Mouse (Mus musculus): Measurements from ENCODE around the gene Cyp2d9. TPM values are rescaled to one million over a fixed set of nuclear protein-coding genes. Genes with fewer than 3 reads are reported as not detected.
"Not testable (repeated sequence)": the region's sequence is repeated elsewhere in the genome, so short reads cannot be mapped to it uniquely, and the experiment has no call there.

Cyp2d9 gene
- not detected for polyA plus RNA-seq (2017; shearing (Covaris generic))

GRCm38 (mm10) chr15:82433137-82433536 is at the start of gene Cyp2d9:
Cyp2d9 (plus strand) TSS chr15:82433437.
- no peak for ATAC-seq

- ATAC-seq = no peak
Measured at GRCm38 (mm10) chr15:82385729-82386128, 47.5 kb upstream of the Cyp2d9 start.

GRCm38 (mm10) chr15:82389916-82390315 is 43.3 kb upstream of the Cyp2d9 start:
- not testable (repeated sequence) for ATAC-seq

DNA sequence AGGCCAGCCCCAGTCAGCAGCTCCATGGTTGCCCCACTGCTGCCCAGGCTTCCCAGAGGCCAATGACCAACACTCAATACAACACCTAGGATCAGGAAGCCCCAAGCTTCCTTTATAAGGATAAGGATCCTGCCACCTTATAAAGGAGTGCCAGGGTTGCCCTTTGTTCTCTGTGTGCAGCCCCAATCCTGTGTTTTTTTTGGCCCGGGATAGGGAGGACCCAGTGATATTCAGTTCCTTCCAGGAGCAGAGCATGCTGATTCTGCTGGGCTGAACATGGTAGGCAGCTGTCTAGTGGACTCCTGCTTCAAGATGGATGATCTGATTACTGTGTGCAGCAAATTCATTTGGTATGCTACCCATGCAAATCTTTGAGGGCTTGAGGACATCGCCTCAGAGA is 39.3 kb upstream of the Cyp2d9 start, which contains the start of gene Cyp2d11:
Gene Cyp2d11 (minus strand): TSS at position 101 of the 400 bp plus-strand sequence.
- ATAC-seq = not testable (repeated sequence)

DNA sequence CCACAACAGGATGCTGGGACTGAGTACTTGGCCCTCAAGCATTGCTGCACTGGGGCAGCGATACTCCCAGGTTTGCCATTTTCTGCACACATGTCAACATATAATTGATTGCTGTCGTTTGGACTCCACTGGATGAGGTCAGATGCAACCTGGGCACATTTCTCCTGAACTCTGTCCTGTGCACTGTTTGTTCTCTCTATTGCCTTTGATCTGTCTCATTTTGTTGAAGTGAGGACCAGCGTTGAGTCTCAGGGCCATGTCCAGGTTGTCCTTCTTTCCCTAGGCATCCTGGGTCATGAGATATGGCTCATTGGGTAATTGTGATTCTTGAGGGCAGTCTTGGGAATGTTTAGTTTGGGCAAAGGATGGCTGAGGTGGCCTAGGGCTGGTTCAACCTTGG is 37.3 kb upstream of the Cyp2d9 start:
- not testable (repeated sequence) for ATAC-seq

DNA sequence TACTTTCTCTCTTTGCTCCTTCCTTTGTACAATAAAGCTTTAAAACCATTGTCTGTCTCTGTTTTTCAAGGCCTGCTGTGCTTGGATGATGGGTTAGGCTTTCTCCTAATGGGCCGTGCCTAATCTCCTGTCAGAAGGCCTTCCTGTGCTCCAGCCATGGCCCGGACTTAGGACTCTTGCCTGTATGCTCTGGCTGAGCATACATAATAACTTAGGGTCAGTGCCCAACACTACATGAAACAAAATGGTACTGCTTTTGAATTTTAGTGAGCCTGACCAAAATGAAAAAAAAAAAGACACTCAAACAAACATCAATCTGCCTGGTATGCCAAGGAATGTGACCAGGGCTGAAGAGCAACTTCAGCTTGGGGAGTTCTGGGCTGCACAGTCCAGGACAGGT is 31.7 kb upstream of the Cyp2d9 start:
- ATAC-seq = no peak

DNA sequence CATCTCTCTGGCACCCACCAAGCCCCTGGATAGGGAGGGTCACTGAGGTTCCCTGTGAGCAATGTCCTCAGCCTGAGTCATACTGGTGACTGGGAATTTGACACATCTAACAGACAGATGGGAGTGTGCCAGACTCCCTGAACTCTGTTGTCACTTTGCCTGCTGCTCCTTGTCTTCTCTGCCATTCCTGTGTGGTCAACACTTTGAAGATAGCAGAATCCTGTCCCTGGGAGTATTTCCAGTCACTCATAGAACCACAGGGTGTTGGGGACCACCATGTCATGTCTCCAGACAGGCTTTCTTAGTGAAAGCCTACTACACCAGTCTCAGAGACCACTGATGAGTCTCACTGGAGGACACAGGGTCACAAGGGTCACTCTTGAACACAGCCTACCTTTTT is 31.1 kb upstream of the Cyp2d9 start:
- ATAC-seq = no peak

GRCm38 (mm10) chr15:82402741-82403140 is 30.5 kb upstream of the Cyp2d9 start:
- no peak for ATAC-seq

DNA sequence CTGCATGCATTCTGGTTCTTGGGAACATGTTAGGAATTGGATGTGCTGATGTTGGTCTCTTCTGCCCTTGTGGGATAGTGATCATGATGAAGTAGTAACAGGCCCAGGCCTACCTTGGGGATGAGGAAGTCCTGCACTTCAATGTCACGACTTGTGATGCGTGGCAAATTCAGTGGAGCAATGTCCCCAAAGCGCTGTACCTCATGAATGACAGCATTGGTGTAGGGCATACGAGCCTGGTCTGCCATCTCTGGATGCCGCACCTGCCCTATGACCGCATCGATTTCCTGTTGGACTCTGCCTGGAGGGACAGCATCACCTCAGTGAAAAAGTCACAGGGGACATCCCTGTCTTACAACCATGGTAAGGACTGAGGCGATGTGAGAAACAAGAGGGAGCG is 29.6 kb upstream of the Cyp2d9 start:
- no peak for ATAC-seq

- ATAC-seq = no peak
Measured at GRCm38 (mm10) chr15:82404163-82404562, 29.1 kb upstream of the Cyp2d9 start.

DNA sequence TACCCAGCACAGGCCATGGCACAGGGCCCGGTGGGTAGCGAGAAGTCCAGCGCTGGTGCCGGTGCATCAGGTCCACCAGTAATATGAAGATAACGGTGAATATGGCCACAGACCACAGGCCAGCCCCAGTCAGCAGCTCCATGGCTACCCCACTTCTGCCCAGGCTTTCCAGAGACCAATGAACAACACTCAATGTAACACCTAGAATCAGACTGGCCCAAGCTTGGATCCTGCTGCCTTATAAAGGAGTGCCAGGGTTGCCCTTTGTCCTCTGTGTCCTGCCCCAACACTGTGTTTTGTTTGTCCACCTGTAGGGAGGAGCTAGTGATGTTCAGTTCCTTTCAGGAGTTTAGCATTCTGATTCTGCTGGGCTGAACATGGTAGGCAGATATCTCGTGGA is 26.3 kb upstream of the Cyp2d9 start, which contains the start of gene Cyp2d10:
Gene Cyp2d10 (minus strand): TSS at position 215 of the 400 bp plus-strand sequence.
- ATAC-seq = no peak

DNA sequence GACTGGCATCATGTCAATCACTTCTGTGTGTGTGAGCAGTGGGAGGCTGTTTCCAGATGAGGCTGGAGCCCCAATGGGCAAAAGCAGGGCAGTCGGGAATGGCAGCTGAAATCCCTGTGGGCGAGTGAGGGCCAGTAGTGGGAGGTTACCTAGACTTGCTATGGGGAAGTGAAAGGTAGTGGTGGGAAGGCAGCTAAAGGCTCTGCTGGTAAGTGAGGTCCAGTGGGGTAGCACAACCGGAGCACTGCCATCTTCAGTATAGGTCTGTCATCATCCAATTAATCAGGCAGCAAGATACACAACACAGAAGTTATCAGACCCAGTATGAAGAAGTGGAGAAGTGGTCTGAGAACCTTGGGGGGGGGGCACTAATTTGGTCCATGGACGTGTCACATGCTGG is 25.7 kb upstream of the Cyp2d9 start:
- no peak for ATAC-seq

GRCm38 (mm10) chr15:82416797-82417789 is 16.1 kb upstream of the Cyp2d9 start:
- peak; percentile 90 for ATAC-seq

DNA sequence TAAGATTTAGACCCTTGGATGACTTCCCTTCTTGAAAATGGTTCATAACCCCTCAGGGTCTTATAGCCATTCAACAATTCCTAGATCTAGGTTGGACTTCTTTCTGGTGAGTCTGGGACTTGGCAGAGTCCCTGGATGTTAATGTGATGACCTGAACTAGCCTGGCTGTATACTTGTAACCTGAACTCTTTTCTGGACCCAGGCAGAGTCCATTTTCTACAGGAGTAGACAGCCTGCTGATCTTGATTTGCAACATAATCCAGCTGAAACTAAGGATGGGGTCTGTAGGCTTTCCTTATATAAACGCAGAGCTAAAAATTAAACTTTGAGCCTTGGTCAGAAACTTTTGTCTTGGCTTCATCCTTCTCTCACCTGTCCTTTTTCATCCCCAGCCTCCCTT is 14.6 kb upstream of the Cyp2d9 start:
- ATAC-seq = no peak

DNA sequence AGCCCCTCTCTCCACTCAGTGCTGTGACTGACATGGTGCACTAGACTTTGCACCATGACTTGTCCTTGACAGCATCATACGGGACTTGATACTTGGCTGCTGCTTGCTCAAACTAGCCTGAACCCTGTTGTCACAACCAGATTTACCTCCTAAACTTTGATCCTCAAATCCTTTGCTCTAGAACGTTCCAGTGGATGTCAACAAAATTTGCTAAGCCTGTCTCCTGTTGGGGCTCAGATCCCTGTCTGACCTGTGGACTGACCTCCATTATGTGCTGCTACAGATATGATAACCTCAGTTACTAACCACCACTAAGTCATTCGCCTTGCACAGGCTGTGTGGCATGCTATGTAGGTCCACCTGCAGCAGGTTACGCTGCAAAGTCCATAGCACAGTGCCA is 10.3 kb upstream of the Cyp2d9 start:
- ATAC-seq = no peak

GRCm38 (mm10) chr15:82423471-82423870 is 9.8 kb upstream of the Cyp2d9 start:
- no peak for ATAC-seq

- ATAC-seq = no peak
Measured at GRCm38 (mm10) chr15:82433621-82434020, 384 bp downstream of the Cyp2d9 start.

- no peak for ATAC-seq
Measured at GRCm38 (mm10) chr15:82434541-82434940, 1.3 kb downstream of the Cyp2d9 start.

DNA sequence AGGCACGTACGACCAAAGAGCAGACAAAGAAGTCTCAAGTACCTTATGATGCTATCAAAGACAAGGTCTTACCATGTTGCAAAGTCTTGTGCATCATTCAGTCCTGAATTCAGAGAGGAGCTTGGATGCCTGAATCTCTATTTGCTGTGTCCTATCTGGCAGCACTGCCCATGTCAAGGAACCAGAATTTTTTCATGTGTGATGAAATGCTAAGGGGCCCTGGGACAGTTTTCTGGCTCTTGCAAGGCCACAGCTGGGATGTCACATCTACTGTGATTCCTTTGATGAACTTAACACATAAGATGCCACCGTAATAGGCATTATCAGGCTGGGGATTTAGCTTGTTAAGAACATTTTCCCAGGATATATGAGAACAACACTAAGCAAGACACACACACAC is 1.8 kb downstream of the Cyp2d9 start:
- no peak for ATAC-seq

- no peak for ATAC-seq
Measured at GRCm38 (mm10) chr15:82435606-82436005, 2.4 kb downstream of the Cyp2d9 start.

DNA sequence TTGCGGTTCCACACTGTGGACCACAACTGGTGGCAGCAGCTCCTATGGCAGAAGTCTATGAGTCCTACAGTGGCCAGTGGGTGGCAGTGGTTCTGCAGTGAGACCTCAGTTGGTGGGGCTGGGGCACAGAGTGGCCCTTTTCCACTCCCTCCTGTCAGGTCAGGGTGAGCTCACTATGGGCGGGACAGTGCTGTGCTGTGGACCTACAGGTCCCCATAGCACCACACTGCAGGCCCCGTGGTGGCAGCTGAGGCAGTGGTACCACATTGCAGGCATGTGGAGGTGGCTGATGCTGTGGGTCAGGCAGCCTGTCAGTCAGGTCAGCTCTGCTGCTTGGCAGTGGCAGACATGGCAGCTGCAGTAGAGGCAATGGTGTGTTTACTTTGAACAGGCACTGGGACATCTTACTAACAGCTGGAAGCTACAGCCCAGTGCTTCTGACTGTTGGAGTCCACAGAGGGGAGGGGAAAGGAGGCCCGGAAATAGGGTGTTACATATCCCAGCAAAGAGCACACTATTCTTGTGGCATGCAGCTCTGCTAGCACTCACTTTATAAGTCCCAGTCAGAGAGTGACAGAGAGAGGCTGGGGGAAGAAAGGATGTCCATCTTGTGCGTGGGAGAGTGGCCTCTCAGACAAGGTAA is 4.9 kb downstream of the Cyp2d9 start:
- no peak for ATAC-seq

DNA sequence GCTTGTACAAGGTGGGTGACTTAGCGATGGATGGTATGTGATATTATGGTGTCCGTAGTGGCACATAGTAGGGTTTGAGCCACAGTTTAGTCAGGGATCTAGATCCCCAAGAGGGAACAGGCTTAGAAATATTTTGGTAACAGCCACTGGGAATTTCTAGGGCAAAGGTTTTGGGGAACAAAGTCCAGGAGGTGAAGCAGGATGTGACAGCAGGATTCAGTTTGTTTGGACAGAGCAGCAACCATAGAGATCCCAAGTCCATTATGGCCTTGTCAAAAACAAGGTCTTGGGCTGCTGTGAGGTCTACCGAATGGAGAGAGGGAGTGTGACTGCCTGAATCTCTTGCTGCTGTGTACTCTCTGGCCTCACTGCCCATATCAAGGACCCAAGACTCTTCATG is 10.4 kb downstream of the Cyp2d9 start:
- ATAC-seq = no peak

DNA sequence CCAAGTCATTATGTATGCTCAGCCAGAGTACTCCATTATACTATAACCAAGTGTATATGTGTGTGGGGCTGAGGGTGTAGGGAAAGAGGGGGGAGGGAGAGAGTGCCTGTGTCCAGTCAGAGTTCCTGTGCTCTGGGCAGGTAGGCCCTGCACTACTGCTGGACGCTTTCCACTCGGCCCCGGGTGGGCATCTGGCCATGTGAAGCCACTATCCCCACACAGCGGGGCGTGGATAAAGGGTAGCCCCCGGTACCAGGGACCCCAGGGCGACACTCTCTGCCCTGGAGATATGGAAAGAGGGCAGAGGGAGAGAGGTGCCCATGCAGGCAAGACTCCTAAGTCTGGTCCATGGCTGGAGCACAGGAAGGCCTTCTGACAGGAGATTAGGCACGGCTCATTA is 12.0 kb downstream of the Cyp2d9 start:
- ATAC-seq = no peak

DNA sequence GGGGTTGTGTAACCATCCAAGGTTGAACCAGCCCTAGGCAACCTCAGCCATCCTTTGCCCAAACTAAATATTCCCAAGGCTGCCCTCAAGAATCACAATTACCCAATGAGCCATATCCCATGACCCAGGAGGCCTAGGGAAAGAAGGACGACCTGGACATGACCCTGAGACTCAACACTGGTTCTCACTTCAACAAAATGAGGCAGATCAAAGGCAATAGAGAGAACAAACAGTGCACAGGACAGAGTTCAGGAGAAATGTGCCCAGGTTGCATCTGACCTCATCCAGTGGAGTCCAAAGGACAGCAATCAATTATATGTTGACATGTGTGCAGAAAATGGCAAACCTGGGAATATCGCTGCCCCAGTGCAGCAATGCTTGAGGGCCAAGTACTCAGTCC is 16.8 kb downstream of the Cyp2d9 start:
- ATAC-seq = not testable (repeated sequence)
